Mouse (Mus musculus) left cerebral cortex, adult 2 months (tissue): ENCODE measurements around the gene Rnf157. TPM values are rescaled to one million over a fixed set of nuclear protein-coding genes. Genes with fewer than 3 reads are reported as not detected.

Experiments used
- DNase-seq, 2 experiments: peaks; one replicate each; pipeline ENCODE4 v3.0.0; 2021 to 2022; ENCODE audit warnings: low spot score in 2 of 2, mixed read lengths in 1 of 2; ENCODE audit errors: extremely low spot score in 1 of 2
- H3K27ac ChIP-seq: fragments of 200-600 bp; 2 replicates; pipeline ENCODE4 v1.8.1; 2022
- H3K4me3 ChIP-seq: fragments of 200-600 bp; 2 replicates; pipeline ENCODE4 v1.8.1; 2022
- CTCF ChIP-seq: fragments of 200-600 bp; IDR thresholded peaks from 2 replicates; pipeline ENCODE4 v1.8.1; 2022; ENCODE audit warnings: antibody characterized with exemption, mild to moderate bottlenecking, moderate library complexity
- intact Hi-C: fragments of 180-260 bp; cut with DNase I; formaldehyde crosslinking; loops from one replicate; pipeline ENCODE4 v1.15.1; 2025
- total RNA-seq, 2 experiments: library from RNA; stranded (reverse); gene quantifications; 2 replicates each; pipeline ENCODE4 v1.2.3; 2021

Gene Rnf157
- total RNA-seq, 2 experiments from 2014 or later, result 256 to 285 TPM

GRCm38 (mm10) chr11:116336393-116336792 is 76.4 kb downstream of the Rnf157 start:
- Histone ChIP-seq H3K27ac (no peak overlapping the region), H3K4me3 (no peak overlapping the region)
- no peak for DNase-seq
- intact Hi-C loops, result no loop called here
- no peak for TF ChIP-seq CTCF

GRCm38 (mm10) chr11:116335244-116336036 is 77.4 kb downstream of the Rnf157 start, which contains the start of gene Foxj1:
TSS of gene Foxj1 (minus strand) at chr11:116335399.
- H3K4me3 ChIP-seq, result peak within 1 kb of the TSS; percentile 59
- peak; percentile 96 for DNase-seq
- intact Hi-C loops, result loop anchor here (1.0 kb wide), 1 partner anchor 16 kb away; no protein-coding TSS in a partner anchor
- peak within 1 kb of the TSS; percentile 68; the same call in 1 of the 2 replicates for H3K27ac ChIP-seq
- peak; percentile 34 for TF ChIP-seq CTCF

GRCm38 (mm10) chr11:116334417-116334782 is 78.4 kb downstream of the Rnf157 start:
- Histone ChIP-seq H3K4me3 (no peak overlapping the region), H3K27ac (no peak overlapping the region)
- no peak for TF ChIP-seq CTCF
- intact Hi-C loops, result no loop called here
- no peak for DNase-seq

GRCm38 (mm10) chr11:116333526-116334416 is 79.1 kb downstream of the Rnf157 start:
- Histone ChIP-seq H3K4me3 (no peak overlapping the region), H3K27ac (no peak overlapping the region)
- no peak for DNase-seq
- no peak for TF ChIP-seq CTCF
- intact Hi-C loops, result no loop called here

- no peak for DNase-seq
- intact Hi-C loops, result no loop called here
- peak overlapping the region; percentile 50 for H3K27ac ChIP-seq
- no peak overlapping the region for H3K4me3 ChIP-seq
- no peak for TF ChIP-seq CTCF
These were observed 79.9 kb downstream of the Rnf157 start for GRCm38 (mm10) chr11:116332983-116333270.

GRCm38 (mm10) chr11:116332232-116332982 is 80.4 kb downstream of the Rnf157 start:
- no peak for TF ChIP-seq CTCF
- Histone ChIP-seq H3K4me3 (no peak overlapping the region), H3K27ac (peak overlapping the region; percentile 60)
- intact Hi-C loops, result no loop called here
- peak in 1 of 2 experiments; percentile 51 for DNase-seq

GRCm38 (mm10) chr11:116330211-116330518 is 82.7 kb downstream of the Rnf157 start:
- intact Hi-C loops, result no loop called here
- Histone ChIP-seq H3K27ac (peak overlapping the region; percentile 66; the same call in 1 of the 2 replicates), H3K4me3 (no peak overlapping the region)
- TF ChIP-seq CTCF, result no peak
- no peak for DNase-seq

GRCm38 (mm10) chr11:116329314-116330210 is 83.3 kb downstream of the Rnf157 start:
- Histone ChIP-seq H3K27ac (peak overlapping the region; percentile 66; the same call in 1 of the 2 replicates), H3K4me3 (no peak overlapping the region)
- intact Hi-C loops, result no loop called here
- TF ChIP-seq CTCF, result no peak
- no peak for DNase-seq

- DNase-seq, result no peak
- intact Hi-C loops, result no loop called here
- no peak overlapping the region for H3K4me3 ChIP-seq
These were observed 85.7 kb downstream of the Rnf157 start for GRCm38 (mm10) chr11:116326963-116327603.

More at GRCm38 (mm10) chr11:116326963-116327603, 85.7 kb downstream of the Rnf157 start:
- no peak for TF ChIP-seq CTCF
- H3K27ac ChIP-seq, result no peak overlapping the region
